Mouse (Mus musculus) liver, embryonic 12.5 days (tissue): ENCODE results near the gene Gm5148. TPM values are rescaled to one million over a fixed set of nuclear protein-coding genes. Genes with fewer than 3 reads are reported as not detected.

Experiments
- ATAC-seq: fragments of 200-750 bp; cut with Nextera tagmentation; 2 replicates; pipeline ENCODE4 v1.8.0; 2017; ENCODE audit warnings: moderate number of reproducible peaks, mild to moderate bottlenecking, moderate library complexity
- H3K27ac ChIP-seq: fragments of 300-500 bp; sonication (generic); 2 replicates; pipeline ENCODE4 v1.5.1; 2016; ENCODE audit warnings: mild to moderate bottlenecking
- H3K27me3 ChIP-seq: fragments of 300-500 bp; sonication (generic); replicated peaks from 2 replicates; pipeline ENCODE4 v1.6.1; 2016; ENCODE audit warnings: mild to moderate bottlenecking, moderate library complexity
- H3K36me3 ChIP-seq: fragments of 300-500 bp; sonication (generic); 2 replicates; pipeline ENCODE4 v1.6.1; 2016; ENCODE audit warnings: mild to moderate bottlenecking, moderate library complexity
- H3K4me1 ChIP-seq: fragments of 300-500 bp; sonication (generic); 2 replicates; pipeline ENCODE4 v1.6.1; 2016
- H3K4me2 ChIP-seq: fragments of 300-500 bp; sonication (generic); 2 replicates; pipeline ENCODE4 v1.6.1; 2016; ENCODE audit warnings: mild to moderate bottlenecking, moderate library complexity
- H3K4me3 ChIP-seq: fragments of 300-500 bp; sonication (generic); 2 replicates; pipeline ENCODE4 v1.5.1; 2016; ENCODE audit warnings: mild to moderate bottlenecking, moderate library complexity
- H3K9ac ChIP-seq: fragments of 300-500 bp; sonication (generic); 2 replicates; pipeline ENCODE4 v1.6.1; 2016; ENCODE audit warnings: mild to moderate bottlenecking, moderate library complexity
- H3K9me3 ChIP-seq: fragments of 300-500 bp; sonication (generic); replicated peaks from 2 replicates; pipeline ENCODE4 v1.6.1; 2016; ENCODE audit warnings: mild to moderate bottlenecking, moderate library complexity
- WGBS: fragments of 180-500 bp; shearing (Covaris S2); methylation state at CpG from one replicate; pipeline ENCODE4 v1.1.7; 2016; ENCODE audit not compliant: insufficient replicate concordance; 5-methylcytosine and 5-hydroxymethylcytosine counted together
- polyA plus RNA-seq: library from polyadenylated mRNA; unstranded; fragments of >200 nt; fragmentation: Nextera tagmentation; extraction: Ambion mirVana; gene quantifications from 2 replicates; pipeline ENCODE4 v1.2.1, GENCODE M21; 2016

Gm5148 gene
- polyA plus RNA-seq, 1 experiment from 2014 or later: 2.7 TPM

GRCm38 (mm10) chr3:37735166-37735565 is 10.9 kb upstream of the Gm5148 start:
- Histone ChIP-seq H3K9ac (no peak overlapping the region), H3K27me3 (peaks cover 9% of the 10 kb centered on the region), H3K9me3 (no peaks in the 10 kb centered on the region), H3K4me3 (no peak overlapping the region), H3K4me2 (no peak overlapping the region), H3K4me1 (no peaks in the 10 kb centered on the region), H3K27ac (no peak overlapping the region), H3K36me3 (no peaks in the 10 kb centered on the region)
- 37% methylated on average over 6 of the region's 6 CpGs for WGBS
- ATAC-seq: no peak

GRCm38 (mm10) chr3:37729142-37729541 is 4.9 kb upstream of the Gm5148 start:
- H3K4me3 ChIP-seq: no peak overlapping the region
- no peaks in the 10 kb centered on the region for H3K36me3 ChIP-seq
- peak overlapping the region; percentile 22 for H3K27ac ChIP-seq
- no peak overlapping the region for H3K9ac ChIP-seq
- peaks cover 29% of the 10 kb centered on the region for H3K27me3 ChIP-seq
- no peaks in the 10 kb centered on the region for H3K9me3 ChIP-seq
- ATAC-seq: 0 out of 2 replicates have a peak, but pooled peaks have one; percentile 55
- H3K4me2 ChIP-seq: no peak overlapping the region
- 37% methylated on average over 4 of the region's 4 CpGs for WGBS
- peaks cover 20% of the 10 kb centered on the region for H3K4me1 ChIP-seq

- H3K27me3 ChIP-seq: peaks cover 34% of the 10 kb centered on the region
- WGBS: 30% methylated on average over 9 of the region's 9 CpGs
- no peak overlapping the region for H3K9ac ChIP-seq
- H3K4me1 ChIP-seq: peaks cover 27% of the 10 kb centered on the region
- no peak for ATAC-seq
- no peak overlapping the region for H3K4me2 ChIP-seq
- H3K9me3 ChIP-seq: no peaks in the 10 kb centered on the region
- no peaks in the 10 kb centered on the region for H3K36me3 ChIP-seq
- H3K4me3 ChIP-seq: no peak overlapping the region
- no peak overlapping the region for H3K27ac ChIP-seq
Observed at GRCm38 (mm10) chr3:37728112-37729100, 4.1 kb upstream of the Gm5148 start.

GRCm38 (mm10) chr3:37727392-37727791 is 3.1 kb upstream of the Gm5148 start:
- Histone ChIP-seq H3K4me2 (no peak overlapping the region), H3K4me1 (peaks cover 34% of the 10 kb centered on the region), H3K36me3 (no peaks in the 10 kb centered on the region), H3K27me3 (peaks cover 43% of the 10 kb centered on the region), H3K27ac (no peak overlapping the region), H3K9me3 (no peaks in the 10 kb centered on the region), H3K9ac (no peak overlapping the region), H3K4me3 (no peak overlapping the region)
- 52% methylated on average over 5 of the region's 5 CpGs for WGBS
- no peak for ATAC-seq

GRCm38 (mm10) chr3:37726501-37727140 is 2.3 kb upstream of the Gm5148 start:
- no peak overlapping the region for H3K4me2 ChIP-seq
- no peak overlapping the region for H3K9ac ChIP-seq
- no peaks in the 10 kb centered on the region for H3K36me3 ChIP-seq
- no peak overlapping the region for H3K4me3 ChIP-seq
- H3K9me3 ChIP-seq: no peaks in the 10 kb centered on the region
- 62% methylated on average over 4 of the region's 4 CpGs for whole genome bisulfite sequencing
- no peak overlapping the region for H3K27ac ChIP-seq
- peaks cover 34% of the 10 kb centered on the region for H3K4me1 ChIP-seq
- H3K27me3 ChIP-seq: peaks cover 51% of the 10 kb centered on the region
- peak; percentile 12; the same call in 1 of the 2 replicates for ATAC-seq

- peaks cover 60% of the 10 kb centered on the region for H3K27me3 ChIP-seq
- 49% methylated on average over 6 of the region's 6 CpGs for WGBS
- H3K4me3 ChIP-seq: no peak overlapping the region
- H3K27ac ChIP-seq: no peak overlapping the region
- peaks cover 34% of the 10 kb centered on the region for H3K4me1 ChIP-seq
- H3K9ac ChIP-seq: no peak overlapping the region
- no peaks in the 10 kb centered on the region for H3K36me3 ChIP-seq
- no peaks in the 10 kb centered on the region for H3K9me3 ChIP-seq
- no peak for ATAC-seq
- H3K4me2 ChIP-seq: no peak overlapping the region
Observed at GRCm38 (mm10) chr3:37724946-37725735, 851 bp upstream of the Gm5148 start.

GRCm38 (mm10) chr3:37723662-37724170 is 574 bp downstream of the Gm5148 start:
- Histone ChIP-seq H3K27ac (peak overlapping the region; percentile 21; the same call in 1 of the 2 replicates), H3K9ac (peak overlapping the region; percentile 15; the same call in 1 of the 2 replicates), H3K36me3 (no peaks in the 10 kb centered on the region), H3K4me3 (peak overlapping the region; percentile 35), H3K4me2 (peak overlapping the region; percentile 60), H3K4me1 (peaks cover 28% of the 10 kb centered on the region), H3K9me3 (no peaks in the 10 kb centered on the region), H3K27me3 (peaks cover 67% of the 10 kb centered on the region)
- 2% methylated on average over 17 of the region's 17 CpGs for WGBS
- no peak for ATAC-seq

GRCm38 (mm10) chr3:37723061-37723521 is 1.2 kb downstream of the Gm5148 start:
- H3K4me1 ChIP-seq: peaks cover 22% of the 10 kb centered on the region
- peak overlapping the region; percentile 35 for H3K4me3 ChIP-seq
- H3K9me3 ChIP-seq: no peaks in the 10 kb centered on the region
- H3K4me2 ChIP-seq: peak overlapping the region; percentile 60
- no peak overlapping the region for H3K9ac ChIP-seq
- H3K27ac ChIP-seq: no peak overlapping the region
- 12% methylated on average over 11 of the region's 11 CpGs for WGBS
- peaks cover 67% of the 10 kb centered on the region for H3K27me3 ChIP-seq
- H3K36me3 ChIP-seq: no peaks in the 10 kb centered on the region
- ATAC-seq: no peak

- H3K27me3 ChIP-seq: peaks cover 67% of the 10 kb centered on the region
- no peak for ATAC-seq
Observed at GRCm38 (mm10) chr3:37722487-37723060, 1.7 kb downstream of the Gm5148 start.

GRCm38 (mm10) chr3:37716992-37717391 is 7.3 kb downstream of the Gm5148 start:
- Histone ChIP-seq H3K9me3 (no peaks in the 10 kb centered on the region), H3K4me3 (no peak overlapping the region), H3K36me3 (no peaks in the 10 kb centered on the region), H3K9ac (no peak overlapping the region), H3K4me1 (no peaks in the 10 kb centered on the region), H3K27ac (no peak overlapping the region), H3K27me3 (peaks cover 20% of the 10 kb centered on the region), H3K4me2 (no peak overlapping the region)
- ATAC-seq: no peak
- 78% methylated on average over 2 of the region's 2 CpGs for WGBS

More at GRCm38 (mm10) chr3:37722487-37723060, 1.7 kb downstream of the Gm5148 start:
- no peak overlapping the region for H3K4me3 ChIP-seq
- 57% methylated on average over 12 of the region's 12 CpGs for WGBS
- H3K36me3 ChIP-seq: no peaks in the 10 kb centered on the region
- H3K4me2 ChIP-seq: peak overlapping the region; percentile 60
- no peak overlapping the region for H3K27ac ChIP-seq
- H3K9me3 ChIP-seq: no peaks in the 10 kb centered on the region
- peaks cover 19% of the 10 kb centered on the region for H3K4me1 ChIP-seq
- no peak overlapping the region for H3K9ac ChIP-seq

GRCm38 (mm10) chr3:37715734-37716133 is 8.6 kb downstream of the Gm5148 start:
- Histone ChIP-seq H3K27ac (no peak overlapping the region), H3K4me3 (no peak overlapping the region), H3K9ac (no peak overlapping the region), H3K4me1 (no peaks in the 10 kb centered on the region), H3K36me3 (no peaks in the 10 kb centered on the region), H3K27me3 (peaks cover 10% of the 10 kb centered on the region; the same call in 1 of the 2 replicates), H3K4me2 (no peak overlapping the region), H3K9me3 (no peaks in the 10 kb centered on the region)
- no peak for ATAC-seq
- WGBS: 71% methylated on average over 7 of the region's 7 CpGs
